Mouse (Mus musculus) CH12.LX (cell line): Measurements from ENCODE around the gene Atp7b. TPM values are rescaled to one million over a fixed set of nuclear protein-coding genes. Genes with fewer than 3 reads are reported as not detected.

ENCODE experiments used
- DNase-seq: peaks from one replicate; pipeline ENCODE4 v3.0.0-alpha.2; 2013; ENCODE audit errors: extremely low read depth
- H3K27ac ChIP-seq: 2 replicates; pipeline ENCODE4 v1.5.1; 2012; ENCODE audit warnings: low read depth, mild to moderate bottlenecking, control low read depth, moderate library complexity; ENCODE audit not compliant: insufficient read depth
- H3K27me3 ChIP-seq: replicated peaks from 2 replicates; pipeline ENCODE3; 2012; ENCODE audit warnings: inconsistent platforms
- H3K36me3 ChIP-seq, 2 experiments: replicated peaks in 1 of 2; 2 replicates each; pipeline versions ENCODE3 to v1.6.1; 2012; ENCODE audit warnings: inconsistent platforms in 1 of 2, low read length in 1 of 2, mild to moderate bottlenecking in 1 of 2, mixed read lengths in 1 of 2, moderate library complexity in 1 of 2; ENCODE audit not compliant: control insufficient read depth in 1 of 2, insufficient read depth in 1 of 2
- H3K4me1 ChIP-seq, 2 experiments: 2 replicates each; pipeline ENCODE4 v1.6.1; 2012; ENCODE audit warnings: inconsistent platforms in 1 of 2, moderate library complexity in 1 of 2; ENCODE audit not compliant: insufficient read depth in 2 of 2, control insufficient read depth in 1 of 2
- H3K4me2 ChIP-seq: 2 replicates; pipeline ENCODE4 v1.6.1; 2012; ENCODE audit warnings: low read depth, mild to moderate bottlenecking, control low read depth; ENCODE audit not compliant: poor library complexity, insufficient read depth, severe bottlenecking
- H3K4me3 ChIP-seq, 3 experiments: fragments of 150-350 bp in 1 of 3; sonication (generic) in 1 of 3; replicated peaks in 1 of 3; 2 replicates each; pipeline versions ENCODE3 to v1.5.1; 2011 to 2012; ENCODE audit warnings: low read depth in 2 of 3, low read length in 2 of 3, mild to moderate bottlenecking in 2 of 3, moderate library complexity in 2 of 3, control low read depth in 1 of 3, improper control_type of control experiment in 1 of 3, inconsistent platforms in 1 of 3, mixed read lengths in 1 of 3; ENCODE audit not compliant: poor library complexity in 1 of 3
- H3K79me2 ChIP-seq: replicated peaks from 2 replicates; pipeline ENCODE4 v1.6.1; 2012; ENCODE audit warnings: mild to moderate bottlenecking, moderate library complexity; ENCODE audit not compliant: control insufficient read depth, poor library complexity, insufficient read depth, severe bottlenecking; ENCODE audit errors: extremely low read depth
- H3K9ac ChIP-seq: 2 replicates; pipeline ENCODE4 v1.6.1; 2012; ENCODE audit warnings: low read depth, mild to moderate bottlenecking, control low read depth, moderate library complexity; ENCODE audit not compliant: insufficient read depth
- H3K9me3 ChIP-seq: replicated peaks from 2 replicates; pipeline ENCODE3; 2012; ENCODE audit warnings: low read length, inconsistent platforms, mixed read lengths
- BHLHE40 ChIP-seq: IDR thresholded peaks from 2 replicates; pipeline ENCODE4 v1.6.1; 2011; ENCODE audit warnings: mild to moderate bottlenecking, low read depth, low read length, improper control_type of control experiment
- CHD2 ChIP-seq: IDR thresholded peaks from 2 replicates; pipeline ENCODE4 v1.6.1; 2011; ENCODE audit warnings: low read length, improper control_type of control experiment
- ELF1 ChIP-seq: IDR thresholded peaks from 2 replicates; pipeline ENCODE4 v1.6.1; 2014; ENCODE audit warnings: low read depth, mild to moderate bottlenecking, inconsistent platforms, low read length, improper control_type of control experiment
- EP300 ChIP-seq: IDR thresholded peaks from 2 replicates; pipeline ENCODE4 v1.6.1; 2011; ENCODE audit warnings: low read length, improper control_type of control experiment
- ETS1 ChIP-seq: conservative IDR thresholded peaks from 2 replicates; pipeline ENCODE4 v1.6.1; 2012; ENCODE audit warnings: low read depth, mild to moderate bottlenecking, inconsistent platforms, low read length, improper control_type of control experiment, moderate library complexity
- HCFC1 ChIP-seq: IDR thresholded peaks from 2 replicates; pipeline ENCODE4 v1.6.1; 2012; ENCODE audit warnings: low read depth, mild to moderate bottlenecking, inconsistent platforms, low read length, improper control_type of control experiment
- JUN ChIP-seq: IDR thresholded peaks from 2 replicates; pipeline ENCODE4 v1.6.1; 2011; ENCODE audit warnings: low read depth, mild to moderate bottlenecking, low read length, improper control_type of control experiment, moderate library complexity; ENCODE audit not compliant: insufficient read depth
- JUND ChIP-seq: conservative IDR thresholded peaks from 2 replicates; pipeline ENCODE4 v1.6.1; 2011; ENCODE audit warnings: low read depth, low read length, improper control_type of control experiment
- KAT2A ChIP-seq: IDR thresholded peaks from 2 replicates; pipeline ENCODE4 v1.6.1; 2012; ENCODE audit warnings: low read length, improper control_type of control experiment, inconsistent platforms; ENCODE audit not compliant: insufficient replicate concordance
- MAZ ChIP-seq: IDR thresholded peaks from 2 replicates; pipeline ENCODE4 v1.6.1; 2012; ENCODE audit warnings: low read depth, mild to moderate bottlenecking, inconsistent platforms, low read length, improper control_type of control experiment, moderate library complexity
- MXI1 ChIP-seq: IDR thresholded peaks from 2 replicates; pipeline ENCODE4 v1.6.1; 2011; ENCODE audit warnings: mild to moderate bottlenecking, low read depth, low read length, improper control_type of control experiment
- MYC ChIP-seq: IDR thresholded peaks from 2 replicates; pipeline ENCODE4 v1.6.1; 2011; ENCODE audit warnings: low read depth, mild to moderate bottlenecking, improper control_type of control experiment, low read length
- PAX5 ChIP-seq: IDR thresholded peaks from 2 replicates; pipeline ENCODE4 v1.6.1; 2012; ENCODE audit warnings: low read length, inconsistent platforms, mixed read lengths
- POLR2A ChIP-seq: IDR thresholded peaks from 2 replicates; pipeline ENCODE4 v1.6.1; 2011; ENCODE audit warnings: low read depth, mild to moderate bottlenecking, improper control_type of control experiment, low read length
- POLR2AphosphoS2 ChIP-seq: IDR thresholded peaks from 2 replicates; pipeline ENCODE4 v1.6.1; 2011; ENCODE audit warnings: low read depth, low read length, improper control_type of control experiment
- RAD21 ChIP-seq: IDR thresholded peaks from 2 replicates; pipeline ENCODE4 v1.6.1; 2011; ENCODE audit warnings: low read depth, mild to moderate bottlenecking, low read length, improper control_type of control experiment, moderate library complexity
- RCOR1 ChIP-seq: conservative IDR thresholded peaks from 2 replicates; pipeline ENCODE4 v1.6.1; 2012; ENCODE audit warnings: low read depth, mild to moderate bottlenecking, inconsistent platforms, low read length, improper control_type of control experiment
- SMC3 ChIP-seq: IDR thresholded peaks from 2 replicates; pipeline ENCODE4 v1.6.1; 2011; ENCODE audit warnings: low read depth, low read length, improper control_type of control experiment
- TBP ChIP-seq: conservative IDR thresholded peaks from 2 replicates; pipeline ENCODE4 v1.6.1; 2011; ENCODE audit warnings: low read depth, low read length, improper control_type of control experiment
- dilution Hi-C: fragments of 300-500 bp; cut with MboI; formaldehyde crosslinking; loops from 2 replicates; pipeline ENCODE4 v1.14.3; 2020; ENCODE audit warnings: low sequenced_read_pairs; ENCODE audit not compliant: extremely low pct_unique_long_range_greater_than_20kb, extremely low pct_ligation_motif_present
- in situ Hi-C: fragments of 300-500 bp; cut with MboI; formaldehyde crosslinking; loops from 3 replicates; pipeline ENCODE4 v1.14.3; 2019; ENCODE audit warnings: low sequenced_read_pairs, low pct_ligation_motif_present, low pct_unique_long_range_greater_than_20kb, mixed read lengths
- polyA plus RNA-seq: library from polyadenylated mRNA; unstranded; fragments of >175 nt; gene quantifications from 2 replicates; pipeline ENCODE4 v1.2.1, GENCODE M21; 2012; ENCODE audit warnings: low read depth; ENCODE audit not compliant: insufficient read length
- total RNA-seq, 2 experiments: library from RNA; depleted of rRNA; stranded (reverse); fragments of 300-350 nt in 1 of 2; fragments of >200 nt in 1 of 2; gene quantifications; 2 replicates each; pipeline ENCODE4 v1.2.3; 2012 to 2014

Atp7b gene
- total and polyA plus RNA-seq, 3 experiments = 0.51 to 3.1 (median 1.2) TPM

DNA sequence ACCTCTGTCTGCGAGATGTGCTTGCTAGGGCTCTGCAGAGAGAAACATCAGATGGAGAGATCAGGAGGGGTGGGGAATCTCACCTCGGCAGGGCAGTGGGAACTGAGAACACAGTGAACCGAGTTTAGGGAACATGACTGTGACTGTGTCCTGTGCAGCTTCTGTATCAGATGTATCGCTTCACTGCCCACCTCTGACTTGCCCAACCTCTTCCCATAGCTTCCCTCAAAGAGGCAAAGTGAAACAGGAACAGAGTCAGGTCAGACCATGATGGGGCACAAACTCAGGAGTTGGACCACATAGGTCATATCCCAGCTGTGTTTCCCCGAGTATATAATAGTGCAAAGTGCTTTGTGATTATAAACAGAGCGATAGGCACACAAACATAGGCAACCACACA, 53.7 kb downstream of the Atp7b start:
- Histone ChIP-seq H3K9me3 (no peaks in the 10 kb centered on the region), H3K4me2 (no peak overlapping the region), H3K27me3 (peaks cover 1% of the 10 kb centered on the region), H3K4me3 (no peak overlapping the region), H3K36me3 (peaks cover 5 to 17% of the 10 kb centered on the region in 2 experiments), H3K27ac (no peak overlapping the region), H3K9ac (no peak overlapping the region), H3K79me2 (no peaks in the 10 kb centered on the region), H3K4me1 (peaks cover 7 to 12% of the 10 kb centered on the region in 2 experiments; a peak in 2 of 4 replicates)
- dilution Hi-C loops = no loop called here
- TF ChIP-seq MYC (no peak), JUN (no peak)
- in situ Hi-C loops = no loop called here
- DNase-seq = peak; percentile 24

DNA sequence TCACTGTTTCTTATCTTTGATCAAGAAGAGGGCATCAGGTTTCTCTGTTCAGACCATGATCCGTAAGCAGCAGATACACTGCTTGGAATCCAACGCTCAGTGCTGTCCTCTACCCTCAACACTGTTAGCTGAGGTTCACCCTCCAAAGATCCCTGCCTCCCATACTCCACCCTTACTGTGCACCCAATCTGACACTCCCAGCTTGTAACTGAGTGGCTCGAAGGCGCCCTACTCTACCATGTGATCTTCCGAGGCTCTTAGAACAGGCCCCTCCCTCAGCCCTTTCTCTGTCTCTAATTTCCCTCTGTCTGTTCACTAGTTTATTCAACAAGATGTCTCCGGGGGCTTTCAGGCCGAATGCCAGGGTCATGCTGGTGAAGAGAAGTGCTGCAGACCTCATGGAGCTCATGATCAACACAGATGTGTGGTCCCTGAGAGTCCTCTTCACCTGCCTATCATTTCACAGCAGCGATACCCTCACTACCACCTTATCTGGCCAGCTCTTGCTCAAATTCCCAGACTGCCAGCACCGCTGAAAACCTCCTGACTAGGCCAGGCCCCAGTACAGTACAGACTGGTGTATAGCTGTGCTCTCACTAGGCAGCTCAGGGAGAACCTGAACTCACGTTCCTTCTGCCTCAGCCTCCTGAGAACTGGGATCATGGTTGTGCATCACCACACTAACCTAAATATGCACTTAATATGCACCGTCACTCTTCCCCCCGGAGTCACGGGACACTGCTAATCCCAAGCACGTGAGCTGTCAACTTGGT, 55.2 kb downstream of the Atp7b start:
- Histone ChIP-seq H3K9me3 (no peaks in the 10 kb centered on the region), H3K9ac (no peak overlapping the region), H3K4me1 (peaks cover 7 to 12% of the 10 kb centered on the region in 2 experiments; a peak in 2 of 4 replicates), H3K27ac (no peak overlapping the region), H3K36me3 (peaks cover 2 to 17% of the 10 kb centered on the region in 2 experiments), H3K4me2 (no peak overlapping the region), H3K4me3 (no peak overlapping the region), H3K27me3 (peaks cover 3% of the 10 kb centered on the region), H3K79me2 (no peaks in the 10 kb centered on the region)
- dilution Hi-C loops = no loop called here
- TF ChIP-seq KAT2A (no peak), HCFC1 (no peak), CHD2 (no peak), RCOR1 (no peak), ELF1 (no peak), MAZ (no peak), POLR2A (no peak), SMC3 (no peak), MXI1 (no peak), POLR2AphosphoS2 (no peak), PAX5 (no peak), BHLHE40 (no peak), EP300 (no peak), ETS1 (no peak), RAD21 (no peak), TBP (no peak), JUND (no peak)
- in situ Hi-C loops = no loop called here
- no peak for DNase-seq
